Comparison of ENCODE assay signal across 27 mouse cellular contexts in the genomic region with DNA sequence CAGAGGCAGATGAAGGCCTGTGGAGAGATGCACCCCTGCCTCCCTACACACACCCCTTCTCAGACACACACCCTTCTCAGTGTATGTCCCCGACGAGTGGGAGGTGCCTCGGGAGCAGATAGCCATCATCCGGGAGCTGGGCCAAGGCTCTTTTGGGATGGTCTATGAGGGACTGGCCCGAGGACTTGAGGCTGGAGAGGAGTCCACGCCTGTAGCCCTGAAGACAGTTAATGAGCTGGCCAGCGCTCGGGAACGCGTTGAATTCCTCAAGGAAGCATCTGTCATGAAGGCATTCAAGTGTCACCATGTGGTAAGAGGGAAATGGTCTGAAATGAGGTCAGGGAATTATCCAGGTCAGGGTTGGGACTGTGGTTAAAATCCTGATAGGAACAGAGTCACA. TPM values are rescaled to one million over a fixed set of nuclear protein-coding genes. Genes with fewer than 3 reads are reported as not detected.
DNase-seq lines count a peak whose midpoint lies in the region; ATAC-seq lines count a peak whose summit lies in the region.
"Had no signal": no experiment of that assay in that cellular context is flagged by ENCODE, and none has a peak within 500 bp of the region (broad histone marks: within the 10 kb centered on the region; RNA-seq: fewer than 3 reads in every experiment).

No protein-coding gene starts in this region.

- DNase-seq in heart, postnatal 4 days = peak; percentile 37
- no peak for DNase-seq in heart, embryonic 10.5 days (ENCODE audit: low spot score)
- DNase-seq in midbrain, embryonic 11.5 days (ENCODE audit: low spot score, missing footprints) = peak; percentile 65
- DNase-seq in midbrain, embryonic 10.5 days (ENCODE audit: low spot score) = no peak
- DNase-seq in brain, adult 2 months (ENCODE audit: low read depth, low spot score) = peak; percentile 17
- DNase-seq in limb, embryonic 10.5 days (ENCODE audit: low spot score) = no peak
- no peak for DNase-seq in frontal cortex, postnatal 14 days (ENCODE audit: low spot score in 2 of 2)
- DNase-seq in left cerebral cortex, postnatal 36 days (ENCODE audit: low spot score in 2 of 2) = no peak
- DNase-seq: adrenal gland, postnatal 14 days; cerebellum, adult 11 months; cerebellum, postnatal 36 days; gastrocnemius, postnatal 25 days; heart, postnatal 36 days; left cerebral cortex, postnatal 4 days; liver, postnatal 0 days; lung, postnatal 14 days; thymus, adult 18-20 months; thymus, postnatal 4 days had no signal

- no peaks in the 10 kb centered on the region for H3K9me3 ChIP-seq in heart, embryonic 10.5 days
- no peaks in the 10 kb centered on the region for H3K9me3 ChIP-seq in midbrain, embryonic 11.5 days (ENCODE audit: control insufficient read depth, low read length)
- H3K9me3 ChIP-seq in midbrain, embryonic 10.5 days (replicated peaks) = no peaks in the 10 kb centered on the region
- H3K9me3 ChIP-seq in limb, embryonic 10.5 days (replicated peaks) = no peaks in the 10 kb centered on the region
- H3K9me3 ChIP-seq: forebrain, embryonic 10.5 days; hindbrain, embryonic 15.5 days; megakaryocyte, embryonic 14.5 days; neural tube, embryonic 15.5 days had no signal

- H3K27me3 ChIP-seq in heart, embryonic 10.5 days (ENCODE audit: insufficient read depth, poor library complexity, severe bottlenecking) = peaks cover 100% of the 10 kb centered on the region
- peaks cover 34% of the 10 kb centered on the region for H3K27me3 ChIP-seq in midbrain, embryonic 11.5 days (ENCODE audit: control insufficient read depth, insufficient read depth, low read length)
- H3K27me3 ChIP-seq in midbrain, embryonic 10.5 days (ENCODE audit: low read depth, poor library complexity, severe bottlenecking) = peaks cover 100% of the 10 kb centered on the region
- peaks cover 99% of the 10 kb centered on the region for H3K27me3 ChIP-seq in limb, embryonic 10.5 days (ENCODE audit: low read depth, poor library complexity, severe bottlenecking)

- no peak overlapping the region for H3K4me3 ChIP-seq in heart, embryonic 10.5 days
- H3K4me3 ChIP-seq in midbrain, embryonic 11.5 days (ENCODE audit: low read depth, low read length) = no peak overlapping the region
- H3K4me3 ChIP-seq in midbrain, embryonic 10.5 days = no peak overlapping the region
- no peak overlapping the region for H3K4me3 ChIP-seq in limb, embryonic 10.5 days
- H3K4me3 ChIP-seq: forebrain, embryonic 10.5 days; hindbrain, embryonic 15.5 days; megakaryocyte, embryonic 14.5 days; neural tube, embryonic 15.5 days had no signal

- H3K4me2 ChIP-seq in midbrain, embryonic 11.5 days = no peak overlapping the region
- H3K4me2 ChIP-seq: heart, embryonic 11.5 days; hindbrain, embryonic 15.5 days; neural tube, embryonic 15.5 days had no signal

- H3K27ac ChIP-seq in heart, embryonic 10.5 days = no peak overlapping the region
- H3K27ac ChIP-seq in midbrain, embryonic 11.5 days (ENCODE audit: low read depth, low read length) = no peak overlapping the region
- no peak overlapping the region for H3K27ac ChIP-seq in midbrain, embryonic 10.5 days (replicated peaks)
- 0 out of 2 replicates have a peak overlapping the region, but pooled peaks have one; percentile 14 for H3K27ac ChIP-seq in limb, embryonic 10.5 days
- H3K27ac ChIP-seq: forebrain, embryonic 10.5 days; hindbrain, embryonic 15.5 days; neural tube, embryonic 15.5 days had no signal

- ATAC-seq in midbrain, embryonic 11.5 days (ENCODE audit: low FRiP score) = no peak
- ATAC-seq: intestine, embryonic 16.5 days; liver, postnatal 0 days; midbrain, embryonic 16.5 days had no signal

- WGBS in heart, embryonic 10.5 days = 43% methylated on average over 10 of the region's 10 CpGs
- WGBS in midbrain, embryonic 11.5 days = 76% methylated on average over 10 of the region's 10 CpGs
- WGBS in midbrain, embryonic 10.5 days = 74% methylated on average over 10 of the region's 10 CpGs
- WGBS in limb, embryonic 10.5 days = 57% methylated on average over 10 of the region's 10 CpGs

- intact Hi-C loops in left cerebral cortex, postnatal 36 days (cut with DNase I) = no loop called here

- H3K36me3 ChIP-seq in heart, embryonic 10.5 days = no peaks in the 10 kb centered on the region
- no peaks in the 10 kb centered on the region for H3K36me3 ChIP-seq in midbrain, embryonic 11.5 days (ENCODE audit: control insufficient read depth, insufficient read depth, low read length)
- no peaks in the 10 kb centered on the region for H3K36me3 ChIP-seq in midbrain, embryonic 10.5 days
- H3K36me3 ChIP-seq in limb, embryonic 10.5 days = no peaks in the 10 kb centered on the region
- H3K36me3 ChIP-seq: forebrain, embryonic 10.5 days; hindbrain, embryonic 15.5 days; neural tube, embryonic 15.5 days had no signal

- H3K4me1 ChIP-seq in heart, embryonic 10.5 days = peaks cover 20% of the 10 kb centered on the region
- peaks cover 7% of the 10 kb centered on the region; the same call in 1 of the 2 replicates for H3K4me1 ChIP-seq in midbrain, embryonic 11.5 days (ENCODE audit: control insufficient read depth, insufficient read depth, low read length)
- peaks cover 21% of the 10 kb centered on the region for H3K4me1 ChIP-seq in midbrain, embryonic 10.5 days
- peaks cover 28% of the 10 kb centered on the region for H3K4me1 ChIP-seq in limb, embryonic 10.5 days

- no peak overlapping the region for H3K9ac ChIP-seq in midbrain, embryonic 11.5 days (ENCODE audit: low read length)
- H3K9ac ChIP-seq: hindbrain, embryonic 15.5 days; liver, postnatal 0 days; neural tube, embryonic 15.5 days had no signal

RNA-seq across cellular contexts. Expression of gene Pear1, which starts 11.2 kb away (rescaled TPM):
- 10 to 100 TPM; 24.8 to 26.1 TPM for total RNA-seq in heart, postnatal 4 days (2021)
- polyA plus RNA-seq in heart, embryonic 10.5 days (2016; fragmentation: Nextera tagmentation; extraction: Ambion mirVana) = 14.3 and 14.8 TPM in 2 replicates
- 5.4 and 6.9 TPM in 2 replicates for polyA plus RNA-seq in midbrain, embryonic 11.5 days (2014; fragmentation: Nextera tagmentation; extraction: Ambion mirVana)
- polyA plus RNA-seq in midbrain, embryonic 10.5 days (2016; fragmentation: Nextera tagmentation; extraction: Ambion mirVana) = 12.3 and 14.7 TPM in 2 replicates
- polyA plus RNA-seq in limb, embryonic 10.5 days (2016; fragmentation: Nextera tagmentation; extraction: Ambion mirVana) = 13.8 and 17.7 TPM in 2 replicates
- 1 to 10 TPM; 6.8 to 9.2 TPM for total RNA-seq in left cerebral cortex, postnatal 36 days (2021)

RNA-seq across cellular contexts. Expression of gene Insrr, which starts 16.1 kb away (rescaled TPM):
- total RNA-seq in heart, postnatal 4 days (2021) = under 1 TPM in 1 of 2 experiments, not detected in 1; 0.07 TPM
- 0.07 TPM in 1 of 2 replicates, not detected in the other for polyA plus RNA-seq in heart, embryonic 10.5 days (2016; fragmentation: Nextera tagmentation; extraction: Ambion mirVana)
- polyA plus RNA-seq in midbrain, embryonic 11.5 days (2014; fragmentation: Nextera tagmentation; extraction: Ambion mirVana) = 0.51 and 0.71 TPM in 2 replicates
- 0.78 and 0.89 TPM in 2 replicates for polyA plus RNA-seq in midbrain, embryonic 10.5 days (2016; fragmentation: Nextera tagmentation; extraction: Ambion mirVana)
- 0.05 and 0.16 TPM in 2 replicates for polyA plus RNA-seq in limb, embryonic 10.5 days (2016; fragmentation: Nextera tagmentation; extraction: Ambion mirVana)
- total RNA-seq in left cerebral cortex, postnatal 36 days (2021) = under 1 TPM; 0.39 to 0.77 TPM
- total RNA-seq: liver, adult 2 months had no signal
- polyA plus RNA-seq: liver, postnatal 0 days had no signal

RNA-seq across cellular contexts. Expression of gene Ntrk1, which starts 17.9 kb away (rescaled TPM):
- under 1 TPM; 0.09 to 0.10 TPM for total RNA-seq in heart, postnatal 4 days (2021)
- polyA plus RNA-seq in heart, embryonic 10.5 days (2016; fragmentation: Nextera tagmentation; extraction: Ambion mirVana) = 0.05 and 0.68 TPM in 2 replicates
- 2.4 and 3.2 TPM in 2 replicates for polyA plus RNA-seq in midbrain, embryonic 11.5 days (2014; fragmentation: Nextera tagmentation; extraction: Ambion mirVana)
- 4.9 and 5.1 TPM in 2 replicates for polyA plus RNA-seq in midbrain, embryonic 10.5 days (2016; fragmentation: Nextera tagmentation; extraction: Ambion mirVana)
- 0.28 and 0.29 TPM in 2 replicates for polyA plus RNA-seq in limb, embryonic 10.5 days (2016; fragmentation: Nextera tagmentation; extraction: Ambion mirVana)
- total RNA-seq in left cerebral cortex, postnatal 36 days (2021) = under 1 TPM; 0.35 to 0.95 TPM
- total RNA-seq: liver, adult 2 months had no signal

RNA-seq across cellular contexts. Expression of gene Sh2d2a, which starts 33.7 kb away (rescaled TPM):
- total RNA-seq in heart, postnatal 4 days (2021) = under 1 TPM in 1 of 2 experiments, not detected in 1; 0.12 TPM
- 0.20 and 0.23 TPM in 2 replicates for polyA plus RNA-seq in heart, embryonic 10.5 days (2016; fragmentation: Nextera tagmentation; extraction: Ambion mirVana)
- not detected in 2 replicates for polyA plus RNA-seq in midbrain, embryonic 11.5 days (2014; fragmentation: Nextera tagmentation; extraction: Ambion mirVana)
- 0.06 and 0.11 TPM in 2 replicates for polyA plus RNA-seq in midbrain, embryonic 10.5 days (2016; fragmentation: Nextera tagmentation; extraction: Ambion mirVana)
- polyA plus RNA-seq in limb, embryonic 10.5 days (2016; fragmentation: Nextera tagmentation; extraction: Ambion mirVana) = 0.13 TPM in 1 of 2 replicates, not detected in the other
- not detected for total RNA-seq in left cerebral cortex, postnatal 36 days (2021)
- total RNA-seq: left cerebral cortex, adult 18-20 months; left cerebral cortex, postnatal 4 days had no signal
- polyA plus RNA-seq: midbrain, embryonic 16.5 days; neural tube, embryonic 15.5 days had no signal

Comparison
In these comparisons a context has a peak if more than half of its experiments do, and no peak if none do; other contexts are left out.
1. DNase-seq: peak in heart, postnatal 4 days (single experiment), midbrain, embryonic 11.5 days (single experiment) and brain, adult 2 months (single experiment); none in heart, embryonic 10.5 days (single experiment), midbrain, embryonic 10.5 days (single experiment), limb, embryonic 10.5 days (single experiment), frontal cortex, postnatal 14 days (0 of 2) and left cerebral cortex, postnatal 36 days (0 of 2).